ENCODE assay signal across 11 mouse cellular contexts in the genomic region with DNA sequence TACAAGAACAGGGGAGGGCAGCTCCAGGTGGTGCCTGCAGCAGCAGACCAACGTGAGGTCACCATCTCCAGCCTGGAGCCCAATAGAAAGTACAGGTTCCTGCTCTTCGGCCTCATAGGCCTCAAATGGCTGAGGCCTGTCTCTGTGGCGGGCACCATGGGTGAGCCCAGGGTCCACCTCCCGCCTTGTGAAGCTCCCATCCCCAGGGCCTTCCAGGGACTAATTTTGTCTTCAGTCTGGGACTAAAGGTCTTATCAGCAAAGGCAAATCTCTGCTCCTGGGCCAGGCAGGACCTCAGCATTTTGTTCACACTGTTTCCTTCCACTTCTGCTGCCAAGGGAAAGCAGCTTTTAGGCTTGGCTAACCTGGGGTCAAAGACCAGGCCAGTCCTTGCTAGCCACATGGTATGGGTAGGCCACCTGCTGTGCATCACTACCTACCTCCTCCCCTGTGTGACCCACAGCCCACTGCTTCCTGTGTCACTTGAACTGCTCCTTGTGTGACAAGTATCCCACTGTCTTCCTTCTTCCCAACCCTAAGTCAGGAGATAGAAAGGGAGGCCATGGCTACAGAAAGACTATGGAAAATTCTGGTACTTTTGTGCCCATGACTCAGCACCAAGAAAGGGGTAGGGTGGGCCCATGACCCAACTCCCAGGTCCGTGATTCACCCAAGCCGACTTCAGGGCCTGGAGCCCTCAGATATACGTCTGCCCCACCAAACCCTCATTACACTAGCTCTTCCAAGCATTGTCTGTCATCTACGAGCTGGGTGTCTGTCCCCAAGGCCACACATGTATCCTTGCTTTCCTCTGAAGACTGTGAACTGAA. TPM values are rescaled to one million over a fixed set of nuclear protein-coding genes. Genes with fewer than 3 reads are reported as not detected.
"Had no signal": no experiment of that assay in that cellular context is flagged by ENCODE, and none has a peak within 500 bp of the region (broad histone marks: within the 10 kb centered on the region; RNA-seq: fewer than 3 reads in every experiment).

No protein-coding gene starts in this region.

- DNase-seq: layer of hippocampus, adult 9-11 months had no signal

- H3K27me3 ChIP-seq: kidney, embryonic 15.5 days; limb, embryonic 12.5 days; midbrain, embryonic 12.5 days had no signal

- H3K9ac ChIP-seq: kidney, embryonic 15.5 days; limb, embryonic 12.5 days; liver, embryonic 14.5 days; midbrain, embryonic 12.5 days had no signal

- H3K4me2 ChIP-seq: kidney, embryonic 15.5 days; limb, embryonic 12.5 days; midbrain, embryonic 12.5 days had no signal

- H3K4me1 ChIP-seq: kidney, embryonic 15.5 days; limb, embryonic 12.5 days; midbrain, embryonic 12.5 days had no signal

- H3K36me3 ChIP-seq: kidney, embryonic 15.5 days; limb, embryonic 12.5 days; midbrain, embryonic 12.5 days had no signal

- H3K27ac ChIP-seq: kidney, embryonic 15.5 days; limb, embryonic 12.5 days; liver, embryonic 14.5 days; midbrain, embryonic 12.5 days had no signal

- H3K4me3 ChIP-seq: kidney, embryonic 15.5 days; limb, embryonic 12.5 days; midbrain, embryonic 12.5 days had no signal

RNA-seq across cellular contexts. Expression of gene Cyp21a1, which starts 7.8 kb away (rescaled TPM):
- total RNA-seq: left cerebral cortex, postnatal 25 days; megakaryocyte-erythroid progenitor cell, adult 5-6 weeks; midbrain, postnatal 0 days had no signal
- polyA plus RNA-seq: limb, embryonic 12.5 days; liver, adult 2 months; liver, embryonic 14.5 days; lung, embryonic 16.5 days; midbrain, embryonic 12.5 days; midbrain, postnatal 0 days; neural tube, embryonic 14.5 days had no signal

RNA-seq across cellular contexts. Expression of gene C4b, which starts 52.8 kb away (rescaled TPM):
- total RNA-seq: megakaryocyte-erythroid progenitor cell, adult 5-6 weeks had no signal
- polyA plus RNA-seq: limb, embryonic 12.5 days; neural tube, embryonic 14.5 days had no signal
